Mouse (Mus musculus) large intestine, adult 2 months (tissue): ENCODE data around the gene Agap1. TPM values are rescaled to one million over a fixed set of nuclear protein-coding genes. Genes with fewer than 3 reads are reported as not detected.

Experiments used
- DNase-seq: peaks from one replicate; pipeline ENCODE4 v3.0.0-alpha.2; 2012; ENCODE audit warnings: low read depth, low spot score
- WGBS: fragments of 180-500 bp; shearing (Covaris S2); methylation state at CpG from one replicate; pipeline ENCODE4 v1.1.7; 2018; 5-methylcytosine and 5-hydroxymethylcytosine counted together
- polyA plus RNA-seq: library from polyadenylated mRNA; depleted of rRNA; stranded (reverse); fragments of >200 nt; gene quantifications from 2 replicates; pipeline ENCODE4 v1.2.3, GENCODE M21; 2012

The Agap1 gene
- polyA plus RNA-seq, 1 experiment: 12.4 TPM

GRCm38 (mm10) chr1:89775750-89776149 lies 321.1 kb downstream of the Agap1 start:
- 79% methylated on average over 4 of the region's 4 CpGs for WGBS
- DNase-seq: no peak

GRCm38 (mm10) chr1:89780675-89781074 lies 326.1 kb downstream of the Agap1 start:
- 93% methylated on average over 2 of the region's 2 CpGs for WGBS
- DNase-seq: no peak

GRCm38 (mm10) chr1:89781861-89782260 lies 327.3 kb downstream of the Agap1 start:
- 75% methylated on average over 8 of the region's 8 CpGs for WGBS
- DNase-seq: no peak

GRCm38 (mm10) chr1:89786793-89787192 lies 332.2 kb downstream of the Agap1 start:
- DNase-seq: no peak
- 83% methylated on average over 6 of the region's 6 CpGs for WGBS

GRCm38 (mm10) chr1:89798724-89799123 lies 344.1 kb downstream of the Agap1 start:
- no peak for DNase-seq
- WGBS: 70% methylated on average over 14 of the region's 14 CpGs

GRCm38 (mm10) chr1:89801506-89801905 lies 346.9 kb downstream of the Agap1 start:
- 70% methylated on average over 5 of the region's 5 CpGs for WGBS

GRCm38 (mm10) chr1:89804981-89805380 lies 350.4 kb downstream of the Agap1 start:
- DNase-seq: no peak
- 75% methylated on average over 7 of the region's 7 CpGs for WGBS

More at GRCm38 (mm10) chr1:89801506-89801905, 346.9 kb downstream of the Agap1 start:
- DNase-seq: no peak

- WGBS: 89% methylated on average over 8 of the region's 8 CpGs
- DNase-seq: no peak
Measured at GRCm38 (mm10) chr1:89812816-89813215, 358.2 kb downstream of the Agap1 start.

GRCm38 (mm10) chr1:89816487-89817206 lies 362.0 kb downstream of the Agap1 start:
- WGBS: 22% methylated on average over 14 of the region's 14 CpGs
- no peak for DNase-seq

- 77% methylated on average over 4 of the region's 4 CpGs for WGBS
- DNase-seq: no peak
Measured at GRCm38 (mm10) chr1:89821822-89822221, 367.2 kb downstream of the Agap1 start.

- DNase-seq: no peak
- 72% methylated on average over 3 of the region's 3 CpGs for WGBS
Measured at GRCm38 (mm10) chr1:89822431-89822830, 367.8 kb downstream of the Agap1 start.

GRCm38 (mm10) chr1:89823036-89823435 lies 368.4 kb downstream of the Agap1 start:
- no peak for DNase-seq
- WGBS: 87% methylated on average over 7 of the region's 7 CpGs

- 54% methylated on average over 3 of the region's 3 CpGs for WGBS
- no peak for DNase-seq
Measured at GRCm38 (mm10) chr1:89827051-89827450, 372.4 kb downstream of the Agap1 start.

- no peak for DNase-seq
- WGBS: 23% methylated on average over 1 of the region's 1 CpGs
Measured at GRCm38 (mm10) chr1:89831095-89831494, 376.5 kb downstream of the Agap1 start.

GRCm38 (mm10) chr1:89844064-89844463 lies 389.5 kb downstream of the Agap1 start:
- WGBS: 83% methylated on average over 9 of the region's 9 CpGs
- DNase-seq: no peak

GRCm38 (mm10) chr1:89845487-89845886 lies 390.9 kb downstream of the Agap1 start:
- WGBS: 80% methylated on average over 4 of the region's 4 CpGs
- DNase-seq: no peak

GRCm38 (mm10) chr1:89846148-89846547 lies 391.5 kb downstream of the Agap1 start:
- DNase-seq: no peak
- WGBS: 91% methylated on average over 9 of the region's 9 CpGs

- DNase-seq: no peak
- WGBS: 87% methylated on average over 17 of the region's 17 CpGs
Measured at GRCm38 (mm10) chr1:89848356-89849039, 393.9 kb downstream of the Agap1 start.

GRCm38 (mm10) chr1:89849151-89849860 lies 394.7 kb downstream of the Agap1 start:
- WGBS: 63% methylated on average over 23 of the region's 23 CpGs
- no peak for DNase-seq

- WGBS: 78% methylated on average over 7 of the region's 7 CpGs
- DNase-seq: no peak
Measured at GRCm38 (mm10) chr1:89849861-89850230, 395.2 kb downstream of the Agap1 start.
